Mouse (Mus musculus) thymus, postnatal 14 days (tissue): ENCODE results near the gene Gng10.

Source experiments
- DNase-seq: peaks from one replicate; pipeline ENCODE4 v3.0.0; 2021

Gene Gng10

DNA sequence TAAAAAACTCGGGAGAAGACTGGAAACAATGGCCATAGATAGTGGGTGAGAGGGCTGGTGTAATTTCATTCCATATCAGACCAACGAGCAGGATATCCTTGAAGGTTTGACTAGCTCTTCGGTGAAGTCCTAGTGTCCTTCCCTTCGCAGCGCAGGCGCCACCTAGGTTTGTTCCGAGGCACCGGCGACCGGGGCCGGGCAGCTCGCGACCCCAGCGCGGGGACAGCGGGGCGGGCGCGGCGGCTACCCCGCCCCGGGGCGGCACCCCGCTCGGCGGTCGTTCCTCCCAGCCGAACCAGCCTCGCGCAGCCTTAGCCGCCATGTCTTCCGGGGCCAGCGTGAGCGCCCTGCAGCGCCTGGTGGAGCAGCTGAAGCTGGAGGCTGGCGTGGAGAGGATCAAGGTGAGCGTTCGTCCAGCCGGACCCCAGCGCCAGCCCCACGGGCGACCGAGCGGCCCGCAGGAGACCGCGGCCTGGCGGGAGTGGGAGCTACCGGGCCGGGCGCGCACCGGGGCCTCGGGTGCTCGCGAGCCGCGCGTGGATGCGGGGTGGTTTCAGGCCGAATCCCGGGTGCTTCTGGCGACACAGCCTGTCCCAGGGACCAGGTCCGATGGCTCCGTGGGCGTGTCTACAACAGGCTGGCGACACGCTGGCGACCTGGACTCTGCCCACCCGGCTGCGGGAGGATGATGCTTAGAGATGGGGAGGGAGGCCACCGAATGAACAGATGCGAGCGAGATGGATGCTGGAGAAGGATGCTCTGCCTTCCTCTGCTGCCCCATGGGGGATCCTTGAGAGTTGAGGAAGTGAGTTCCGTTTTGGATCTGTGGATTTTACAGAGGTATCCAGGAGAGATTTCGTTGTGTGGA lies at the start of gene Gng10:
Gene Gng10 (plus strand): TSS at position 171 of the 868 bp plus-strand sequence.
- peak; percentile 82 for DNase-seq

GRCm38 (mm10) chr4:58985157-58985648 lies 49.7 kb upstream of the Gng10 start:
- peak; percentile 86 for DNase-seq

DNA sequence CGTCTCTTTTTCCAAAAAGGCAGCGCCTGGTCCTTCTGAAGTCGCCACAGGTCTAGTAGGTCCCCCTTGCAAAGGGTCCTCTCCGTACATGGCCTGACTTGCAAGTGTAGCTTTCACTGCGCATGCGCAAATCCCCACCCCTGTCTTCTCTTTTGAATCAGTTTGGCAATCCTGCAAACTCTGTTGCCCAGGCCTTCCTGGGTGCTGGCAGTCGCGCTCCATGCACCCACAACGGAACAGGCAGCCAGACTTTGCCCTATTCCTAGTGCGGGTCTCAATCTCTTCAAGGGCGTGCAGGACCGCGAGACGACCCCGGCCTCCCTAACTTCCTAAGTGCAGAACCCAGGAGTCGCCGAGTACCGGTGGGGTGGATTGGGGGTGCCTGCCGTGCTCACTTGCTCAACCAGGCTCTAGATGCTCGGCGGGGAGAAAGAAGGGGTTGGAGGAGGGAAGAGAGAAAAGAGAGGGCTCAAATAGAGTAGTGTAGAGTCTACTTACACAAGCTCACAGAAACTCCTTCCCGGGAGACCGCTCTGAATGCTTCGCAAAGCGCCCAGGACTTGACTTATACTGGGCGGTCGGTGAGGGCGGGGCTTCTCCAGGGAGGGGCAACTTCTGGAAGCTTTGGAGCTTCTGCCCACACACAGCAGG lies 48.2 kb upstream of the Gng10 start, which contains the start of gene Ptgr1:
Gene Ptgr1 (minus strand): TSS at position 580 of the 651 bp plus-strand sequence.
- peak; percentile 92 for DNase-seq

DNA sequence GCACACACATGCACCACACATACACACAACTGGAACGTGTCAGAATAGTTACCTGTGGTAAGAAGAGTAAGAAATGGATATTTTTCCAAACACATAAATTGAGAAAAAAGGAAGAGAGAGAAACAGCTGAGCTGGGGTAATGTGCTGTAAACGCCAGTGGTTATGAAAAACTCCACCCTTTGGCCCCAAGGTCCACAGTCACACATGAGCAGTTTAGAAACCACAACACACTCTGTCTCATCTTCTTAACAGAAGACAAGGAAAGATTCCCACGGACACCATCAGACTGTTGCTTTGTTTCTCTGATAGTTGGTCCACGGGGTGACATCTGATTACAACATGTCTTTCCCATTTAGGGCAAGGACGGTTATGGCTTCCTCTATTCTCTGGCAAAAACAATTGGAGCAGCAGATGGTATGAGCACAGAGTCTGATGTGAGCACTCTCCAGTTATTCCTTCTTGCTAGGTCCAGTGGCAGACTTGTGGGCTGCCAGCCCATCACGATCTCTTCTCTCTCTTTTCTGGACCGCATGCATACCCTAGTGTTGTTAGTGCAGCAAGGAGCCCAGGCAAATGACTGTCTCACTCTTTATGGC lies 45.5 kb upstream of the Gng10 start:
- no peak for DNase-seq

DNA sequence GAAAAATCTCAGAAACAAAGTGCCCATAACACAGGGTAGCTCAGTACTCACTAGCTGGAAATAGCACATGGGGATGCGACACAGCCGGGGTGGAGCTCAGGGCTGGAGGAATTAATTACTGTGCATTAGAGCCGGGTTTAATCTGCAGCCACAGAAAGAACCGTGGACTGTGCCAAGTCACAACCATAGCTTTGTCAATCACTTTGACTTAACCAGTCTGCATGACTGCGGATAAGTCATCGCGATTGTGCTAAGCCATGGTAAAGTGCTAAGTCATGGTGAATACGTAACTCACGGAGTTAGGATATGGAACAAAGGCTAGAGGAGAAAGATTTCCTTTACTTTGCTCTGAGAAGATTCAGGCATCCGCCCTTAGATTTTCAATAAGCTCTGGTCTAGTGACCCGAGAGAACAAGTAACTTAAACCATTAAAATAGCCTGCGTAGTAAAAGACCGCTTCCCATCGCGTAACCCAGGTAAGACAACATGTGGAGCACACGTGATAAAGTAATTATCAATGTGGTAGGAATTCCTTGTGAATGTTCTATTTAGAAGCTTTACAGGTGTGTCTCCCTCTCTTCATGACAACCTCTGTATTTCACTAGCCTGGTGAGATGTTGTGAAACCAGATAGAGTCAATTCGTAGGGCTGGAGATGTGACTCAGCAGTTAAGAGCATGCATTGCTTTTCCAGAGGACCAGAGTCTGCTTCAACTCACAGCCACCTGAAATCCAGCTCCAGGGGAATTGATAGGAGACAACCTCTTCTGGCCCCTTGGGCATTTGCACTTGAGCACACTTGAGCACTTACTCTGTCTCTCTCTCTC lies 44.1 kb upstream of the Gng10 start:
- no peak for DNase-seq

GRCm38 (mm10) chr4:58992195-58992594 lies 42.7 kb upstream of the Gng10 start:
- no peak for DNase-seq

- DNase-seq: no peak
Measured at GRCm38 (mm10) chr4:58994762-58995161, 40.1 kb upstream of the Gng10 start, which contains the start of gene Dnajc25. Gene Dnajc25, plus strand, starts transcription at chr4:58995062.

DNA sequence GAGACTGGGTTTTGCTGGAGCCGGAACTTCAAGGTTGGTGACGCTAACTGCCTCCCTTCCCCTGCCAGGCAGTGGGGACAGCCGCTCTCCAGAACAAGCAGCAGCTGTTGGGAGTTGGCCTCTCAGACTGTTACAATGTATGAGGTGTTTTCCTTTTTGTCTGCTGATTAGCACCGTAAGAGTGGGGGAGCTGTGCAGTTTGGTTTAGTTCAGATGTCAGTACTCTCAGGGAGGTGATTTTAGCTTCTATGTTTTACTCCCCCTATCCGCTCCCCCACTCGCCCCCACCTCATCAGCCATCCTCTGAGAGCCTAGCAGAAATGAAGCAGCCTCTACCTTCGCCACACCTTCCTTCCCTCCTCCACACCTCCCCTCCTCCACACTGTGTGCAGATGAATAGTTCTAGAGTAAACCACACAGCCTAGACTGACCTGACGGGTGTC lies 39.6 kb upstream of the Gng10 start:
- DNase-seq: no peak

DNA sequence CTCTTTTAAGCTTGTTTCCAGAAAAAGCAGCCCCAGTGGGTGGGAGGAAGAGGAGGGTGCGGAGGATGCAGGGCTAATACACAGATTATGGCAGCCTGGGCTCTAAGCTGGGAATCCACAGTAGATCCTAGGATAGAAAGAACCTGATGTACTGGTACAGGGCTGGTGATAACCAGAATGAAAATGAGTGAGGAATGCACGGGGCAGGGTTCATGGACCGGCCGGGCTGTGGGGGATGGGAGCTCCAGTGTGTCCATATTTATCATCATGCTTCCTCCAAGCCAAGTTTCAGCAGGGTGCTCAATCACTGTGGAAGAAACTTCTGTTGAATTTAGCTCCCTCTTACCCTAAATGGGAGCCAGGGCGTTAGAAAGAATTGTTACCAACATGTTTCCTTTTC lies 37.8 kb upstream of the Gng10 start:
- no peak for DNase-seq

DNA sequence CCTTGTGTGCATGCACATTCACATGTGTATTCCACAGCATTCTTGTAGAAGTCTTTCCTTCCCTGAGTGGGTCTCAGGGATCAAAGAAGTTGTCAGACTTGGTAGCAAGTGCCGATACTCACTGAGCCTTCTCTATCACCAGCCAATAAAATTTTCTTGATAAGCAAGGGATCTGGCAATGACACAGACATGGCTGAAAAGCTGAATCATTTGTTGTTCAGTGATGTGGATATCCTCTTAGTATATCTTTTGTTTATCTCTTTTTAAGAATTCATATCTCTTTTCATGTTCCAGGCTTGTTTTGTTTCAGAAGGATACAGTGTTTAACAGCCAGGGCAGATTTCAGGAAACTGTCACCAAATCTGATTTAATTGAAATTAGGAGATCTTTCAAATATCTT lies 36.2 kb upstream of the Gng10 start:
- DNase-seq: no peak

DNA sequence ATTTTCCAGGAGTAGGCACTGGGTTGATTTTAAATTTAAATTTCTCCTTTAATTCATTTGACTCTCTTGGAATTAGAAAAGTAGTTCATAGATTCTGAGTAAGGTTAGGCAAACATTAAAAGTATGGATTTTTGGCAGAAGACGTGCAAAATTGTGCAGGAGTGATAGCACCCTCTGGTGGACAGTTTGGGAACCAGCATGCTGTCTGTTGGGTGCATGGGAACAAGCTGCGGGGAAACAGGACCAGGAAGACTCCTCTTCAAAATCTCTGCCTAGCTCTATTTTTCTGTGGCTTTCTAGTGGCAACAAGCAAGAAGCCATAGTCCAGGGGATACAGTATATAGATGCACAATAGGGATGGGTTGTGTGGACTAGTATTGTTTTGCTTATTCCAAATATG lies 35.2 kb upstream of the Gng10 start:
- peak; percentile 80 for DNase-seq

GRCm38 (mm10) chr4:59000614-59001013 lies 34.3 kb upstream of the Gng10 start:
- peak; percentile 72 for DNase-seq

DNA sequence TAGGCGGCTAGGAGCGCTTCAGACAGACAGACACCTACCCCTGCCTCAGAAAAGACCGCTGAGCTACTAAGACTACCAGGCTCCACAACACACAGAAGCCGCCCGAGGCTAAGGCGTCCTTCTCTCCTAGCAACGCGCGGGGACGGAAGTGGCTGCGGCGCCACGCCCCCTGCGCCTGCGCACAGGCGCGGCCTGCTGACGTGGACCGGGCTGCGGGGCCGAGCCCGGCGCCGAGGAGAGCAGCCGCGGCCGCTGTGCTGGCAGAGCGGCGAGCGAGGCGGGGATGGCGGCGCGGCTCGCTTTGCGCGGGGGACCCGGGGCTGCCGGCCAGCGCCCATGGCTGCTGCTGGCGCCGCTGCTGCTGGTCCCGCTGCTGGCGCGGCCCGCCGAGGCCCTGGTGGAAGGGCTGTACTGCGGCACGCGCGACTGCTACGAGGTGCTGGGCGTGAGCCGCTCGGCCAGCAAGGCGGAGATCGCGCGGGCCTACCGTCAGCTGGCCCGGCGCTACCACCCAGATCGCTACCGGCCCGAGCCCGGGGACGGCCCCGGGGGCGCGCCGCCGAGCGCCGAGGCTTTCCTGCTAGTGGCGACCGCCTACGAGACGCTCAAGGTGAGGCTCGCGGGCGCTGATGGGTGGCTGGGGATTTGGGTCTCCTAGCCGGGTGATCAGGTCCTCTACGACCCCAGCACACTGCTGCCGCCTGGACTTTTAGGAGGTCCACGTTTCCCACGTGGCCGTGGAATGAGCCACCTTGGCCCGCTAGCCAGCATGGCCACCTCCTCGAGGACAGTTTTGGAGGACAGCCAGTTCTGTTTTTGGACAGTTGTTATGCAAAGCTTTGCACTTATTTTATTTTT lies 31.7 kb upstream of the Gng10 start, which contains the start of gene Gm20503:
Gene Gm20503 (plus strand): TSS at position 263 of the 858 bp plus-strand sequence.
- DNase-seq: peak; percentile 95

DNA sequence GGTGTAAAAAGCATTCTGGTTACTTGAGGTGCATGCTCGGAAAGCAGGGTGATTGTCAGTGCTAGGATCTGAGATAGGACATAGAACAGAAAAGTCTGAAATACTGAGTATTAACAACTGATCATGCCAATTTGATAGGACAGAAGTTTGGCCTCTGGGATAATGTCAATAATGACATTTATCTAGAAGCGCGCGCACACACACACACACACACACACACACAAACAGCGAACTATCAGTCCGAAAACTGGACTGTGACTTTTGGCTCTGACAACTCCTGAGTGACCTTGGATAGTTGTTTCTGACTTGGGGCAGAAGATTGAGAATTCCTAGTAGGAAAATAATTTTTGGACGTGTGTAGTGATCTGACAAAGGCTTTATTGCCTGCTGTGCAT lies 31.1 kb upstream of the Gng10 start:
- no peak for DNase-seq

DNA sequence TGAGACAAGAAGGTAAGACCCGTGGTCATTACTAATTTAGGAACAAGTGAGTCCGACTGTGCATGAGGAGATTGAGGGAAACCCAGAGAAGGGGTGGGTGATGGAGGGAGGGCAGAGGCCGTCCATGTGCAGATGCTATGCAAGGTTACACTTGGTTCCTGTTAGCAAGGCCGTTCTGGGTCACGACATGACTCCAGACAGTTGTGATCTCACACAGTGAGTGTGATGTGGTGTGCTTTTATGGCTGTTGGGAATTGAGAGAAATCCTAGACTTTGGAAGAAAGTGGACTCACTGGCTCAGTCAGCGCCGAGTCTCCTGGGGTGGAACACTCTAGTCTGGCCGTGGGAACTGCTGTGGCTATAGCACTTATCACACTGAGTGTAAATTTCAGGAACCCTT lies 28.7 kb upstream of the Gng10 start:
- no peak for DNase-seq

GRCm38 (mm10) chr4:59007016-59007415 lies 27.9 kb upstream of the Gng10 start:
- DNase-seq: no peak

DNA sequence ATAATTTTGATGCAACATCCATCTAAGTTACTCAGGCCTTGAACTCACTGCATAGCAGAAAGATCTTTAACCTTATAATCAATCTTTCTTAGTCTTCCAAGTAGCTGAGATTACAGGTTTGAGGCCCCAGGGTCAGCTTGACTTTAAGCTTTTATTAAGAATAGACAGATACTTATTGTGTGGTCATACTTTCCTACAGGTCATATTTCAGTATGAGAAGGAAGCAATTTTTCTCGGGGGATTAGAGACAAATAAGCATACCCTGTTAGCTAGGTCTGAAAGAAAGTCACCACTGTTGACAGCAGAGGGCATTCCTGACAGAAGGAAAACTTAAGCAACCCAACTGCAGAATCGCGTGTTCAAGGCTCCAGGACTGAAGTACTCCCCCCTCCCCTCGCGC lies 26.9 kb upstream of the Gng10 start:
- DNase-seq: no peak

DNA sequence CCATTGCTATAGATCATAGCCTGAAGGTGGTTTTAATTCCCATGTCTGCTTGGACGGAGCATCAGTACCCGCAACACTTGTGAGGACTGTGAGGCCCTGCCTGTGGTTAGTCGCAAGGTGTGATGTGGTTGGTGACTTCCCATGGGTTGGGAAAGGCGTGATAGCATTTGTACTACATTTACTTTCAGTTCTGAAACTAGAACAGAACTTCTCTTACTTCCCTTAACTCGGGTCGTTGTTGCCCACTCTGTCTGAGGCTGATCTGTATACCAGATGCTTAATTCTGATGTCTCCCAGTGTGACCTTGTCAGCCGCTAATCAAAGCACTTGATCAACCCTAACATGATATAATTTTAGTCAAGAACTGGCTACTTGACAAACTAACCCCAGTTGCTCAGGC lies 25.7 kb upstream of the Gng10 start:
- DNase-seq: peak; percentile 44

DNA sequence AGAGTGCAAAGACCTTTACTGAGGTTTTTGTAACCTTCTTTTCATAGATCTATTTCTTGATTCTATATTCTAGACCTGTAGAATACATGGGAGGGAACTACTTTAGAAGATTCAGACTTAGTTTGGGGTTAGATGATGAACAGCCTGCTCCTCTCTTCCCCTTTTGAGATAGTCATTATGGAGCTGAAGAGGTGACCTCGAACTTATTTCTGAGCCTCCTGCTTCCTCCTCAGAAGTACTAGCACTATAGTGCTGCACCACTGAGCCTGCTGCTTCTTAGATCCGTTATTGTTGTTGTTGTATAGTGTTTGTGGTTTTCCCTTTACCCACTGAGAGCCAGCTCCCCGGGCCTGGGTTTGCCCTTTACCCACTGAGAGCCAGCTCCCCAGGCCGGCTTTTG lies 25.2 kb upstream of the Gng10 start:
- DNase-seq: peak; percentile 26

DNA sequence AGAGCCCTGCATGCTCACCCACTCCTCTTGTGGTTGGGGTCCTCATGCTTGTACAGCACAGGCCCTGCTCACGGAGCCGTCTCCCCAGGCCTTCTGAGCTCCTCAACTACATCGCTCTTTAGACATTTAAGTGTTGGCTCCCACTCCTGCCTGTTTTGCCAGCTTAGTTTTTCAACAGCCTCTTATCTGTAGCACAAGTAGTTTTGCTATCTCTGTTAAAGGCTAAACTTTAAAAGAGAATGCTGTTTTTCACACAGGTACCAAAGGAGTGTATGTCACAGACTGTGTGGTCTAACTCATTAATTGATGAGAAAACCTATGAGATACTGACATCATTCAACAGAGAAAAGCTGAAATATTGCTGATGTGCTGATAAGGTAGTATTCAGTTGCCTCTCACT lies 23.4 kb upstream of the Gng10 start:
- peak; percentile 31 for DNase-seq

GRCm38 (mm10) chr4:59015181-59015580 lies 19.7 kb upstream of the Gng10 start:
- no peak for DNase-seq

DNA sequence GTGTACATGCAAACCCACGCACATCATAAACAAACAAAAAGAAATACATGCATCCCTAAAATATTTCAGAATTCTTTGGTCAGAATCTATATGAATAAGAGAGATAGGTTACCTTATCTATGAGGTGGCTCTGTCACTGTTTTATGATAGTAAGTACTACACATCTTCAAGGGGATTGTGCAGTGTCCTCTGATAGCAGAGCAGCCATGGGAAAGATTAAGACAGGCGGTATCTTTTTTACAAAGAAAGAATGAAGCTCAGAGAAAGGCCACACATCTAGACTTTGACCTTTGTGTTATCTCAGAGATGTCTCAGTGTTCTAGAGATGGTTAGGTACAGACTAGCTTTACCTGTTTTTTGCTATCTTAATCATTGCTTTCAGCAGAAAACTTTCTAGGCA lies 18.0 kb upstream of the Gng10 start:
- DNase-seq: no peak
